ENCODE assay signal across 9 mouse cellular contexts in the genomic region with DNA sequence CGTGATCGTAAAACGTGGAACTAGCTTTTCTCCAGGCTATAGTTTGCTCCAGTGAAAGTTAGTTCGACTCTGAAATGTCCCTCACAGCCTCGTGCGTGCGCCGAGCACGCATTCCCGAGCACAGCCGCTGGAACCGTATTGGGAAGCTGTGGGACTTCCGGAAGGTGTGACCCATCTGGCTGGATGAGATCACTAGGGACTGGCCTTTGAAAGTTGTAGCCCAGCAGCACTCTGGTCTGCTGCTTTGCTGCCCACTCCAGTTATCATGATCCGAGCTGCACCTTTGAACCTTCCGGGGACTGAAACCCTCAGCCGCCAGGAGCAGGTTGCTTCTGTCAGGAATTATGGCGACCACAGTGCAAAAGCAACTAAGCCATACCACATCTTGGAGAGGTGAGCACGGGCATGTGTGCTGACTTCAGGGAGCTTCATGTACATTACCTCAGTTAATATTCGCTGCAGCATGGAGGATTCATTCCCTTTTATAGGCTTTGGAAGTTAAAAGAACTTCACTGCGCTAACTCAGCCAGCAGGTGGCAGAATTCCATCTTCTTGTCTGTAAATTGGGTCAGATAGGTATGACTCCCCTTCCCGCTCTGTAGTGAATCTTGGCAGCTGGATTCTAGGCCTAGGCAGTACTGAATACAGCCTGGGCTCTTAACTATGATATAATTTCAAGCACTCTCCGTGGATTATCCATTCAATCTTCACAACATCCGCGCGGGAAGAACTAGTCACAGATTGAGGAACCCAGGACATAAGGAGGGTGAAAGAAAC. TPM values are rescaled to one million over a fixed set of nuclear protein-coding genes. Genes with fewer than 3 reads are reported as not detected.
A peak's percentile ranks its signal among the peaks of the same experiment; 100 is the strongest.
DNase-seq lines count a peak whose midpoint lies in the region; ATAC-seq lines count a peak whose summit lies in the region.
"Had no signal": no experiment of that assay in that cellular context is flagged by ENCODE, and none has a peak within 500 bp of the region (broad histone marks: within the 10 kb centered on the region; RNA-seq: fewer than 3 reads in every experiment).

No protein-coding gene starts in this region.

- peak overlapping the region; percentile 21 for H3K4me3 ChIP-seq in heart, embryonic 12.5 days
- peak overlapping the region; percentile 53 for H3K4me3 ChIP-seq in megakaryocyte, embryonic 14.5 days (replicated peaks)
- H3K4me3 ChIP-seq: myocyte had no signal

- 25% methylated on average over 25 of the region's 25 CpGs for WGBS in heart, embryonic 12.5 days

- peak; percentile 37 for DNase-seq in gastrocnemius, postnatal 10 days
- no peak for DNase-seq in gastrocnemius, postnatal 25 days
- peak; percentile 16 for DNase-seq in brain, embryonic 18.5 days (ENCODE audit: low read depth, low spot score)
- DNase-seq in kidney, postnatal 10 days, result peak; percentile 65

- H3K9ac ChIP-seq in heart, embryonic 12.5 days, result no peak overlapping the region

- H3K4me2 ChIP-seq in heart, embryonic 12.5 days, result peak overlapping the region; percentile 57

- H3K27ac ChIP-seq in heart, embryonic 12.5 days (ENCODE audit: poor library complexity, severe bottlenecking), result no peak overlapping the region

- H3K4me1 ChIP-seq in heart, embryonic 12.5 days (replicated peaks), result peaks cover 3% of the 10 kb centered on the region; the same call in 1 of the 2 replicates
- H3K4me1 ChIP-seq in megakaryocyte, embryonic 14.5 days, result peaks cover 29% of the 10 kb centered on the region

- H3K9me3 ChIP-seq in heart, embryonic 12.5 days (replicated peaks), result no peaks in the 10 kb centered on the region
- H3K9me3 ChIP-seq in megakaryocyte, embryonic 14.5 days, result no peaks in the 10 kb centered on the region

- H3K27me3 ChIP-seq in heart, embryonic 12.5 days (replicated peaks), result peaks cover 18% of the 10 kb centered on the region
- H3K27me3 ChIP-seq in megakaryocyte, embryonic 14.5 days (replicated peaks), result peaks cover 10% of the 10 kb centered on the region

- no peaks in the 10 kb centered on the region for H3K36me3 ChIP-seq in heart, embryonic 12.5 days
- no peaks in the 10 kb centered on the region for H3K36me3 ChIP-seq in megakaryocyte, embryonic 14.5 days (replicated peaks; ENCODE audit: low read length)

- ATAC-seq in CD4-positive, CD25-positive, alpha-beta regulatory T cell, adult 4 months, result peak; percentile 58
- no peak; the same call in 1 of the 2 replicates for ATAC-seq in heart, embryonic 12.5 days (ENCODE audit: insufficient number of reproducible peaks, low FRiP score)
- no peak for ATAC-seq in monocyte, adult 5-6 weeks (replicated peaks; ENCODE audit: insufficient number of reproducible peaks, low FRiP score, low TSS enrichment, poor library complexity, severe bottlenecking)

RNA-seq across cellular contexts. Expression of gene Htatip2, which starts 6.0 kb away (rescaled TPM):
- total RNA-seq in gastrocnemius, postnatal 10 days (2021), result 1 to 10 TPM; 1.3 to 1.7 TPM
- total RNA-seq in gastrocnemius, postnatal 25 days (2021), result 1 to 10 TPM; 2.2 to 4.3 TPM
- polyA plus RNA-seq in CD4-positive, CD25-positive, alpha-beta regulatory T cell, adult 4 months (2017; shearing (Covaris generic)), result 10 to 100 TPM; 33.4 to 48.8 TPM
- polyA plus RNA-seq in heart, embryonic 12.5 days (2016; fragmentation: Nextera tagmentation; extraction: Ambion mirVana), result 18.4 and 19.5 TPM in 2 replicates
- polyA plus RNA-seq in megakaryocyte, embryonic 14.5 days (2012; ENCODE audit: insufficient read depth, low replicate concordance), result 4.1 and 9.6 TPM in 2 replicates
- 23.1 to 29.2 TPM (median 25.2 TPM) in 3 replicates for total RNA-seq in monocyte, adult 5-6 weeks (2017)

RNA-seq across cellular contexts. Expression of gene Prmt3, which starts 25.2 kb away (rescaled TPM):
- total RNA-seq in gastrocnemius, postnatal 10 days (2021), result 10 to 100 TPM; 11.1 to 15.4 TPM
- 10 to 100 TPM; 10.5 to 12.2 TPM for total RNA-seq in gastrocnemius, postnatal 25 days (2021)
- 10 to 100 TPM; 12.1 to 12.7 TPM for polyA plus RNA-seq in CD4-positive, CD25-positive, alpha-beta regulatory T cell, adult 4 months (2017; shearing (Covaris generic))
- 53.8 and 59.1 TPM in 2 replicates for polyA plus RNA-seq in heart, embryonic 12.5 days (2016; fragmentation: Nextera tagmentation; extraction: Ambion mirVana)
- 8.3 and 22.8 TPM in 2 replicates for polyA plus RNA-seq in megakaryocyte, embryonic 14.5 days (2012; ENCODE audit: insufficient read depth, low replicate concordance)
- 32.6 to 41.2 TPM (median 39.7 TPM) in 3 replicates for total RNA-seq in monocyte, adult 5-6 weeks (2017)
